ENCODE assay signal across 8 mouse cellular contexts in the genomic region with DNA sequence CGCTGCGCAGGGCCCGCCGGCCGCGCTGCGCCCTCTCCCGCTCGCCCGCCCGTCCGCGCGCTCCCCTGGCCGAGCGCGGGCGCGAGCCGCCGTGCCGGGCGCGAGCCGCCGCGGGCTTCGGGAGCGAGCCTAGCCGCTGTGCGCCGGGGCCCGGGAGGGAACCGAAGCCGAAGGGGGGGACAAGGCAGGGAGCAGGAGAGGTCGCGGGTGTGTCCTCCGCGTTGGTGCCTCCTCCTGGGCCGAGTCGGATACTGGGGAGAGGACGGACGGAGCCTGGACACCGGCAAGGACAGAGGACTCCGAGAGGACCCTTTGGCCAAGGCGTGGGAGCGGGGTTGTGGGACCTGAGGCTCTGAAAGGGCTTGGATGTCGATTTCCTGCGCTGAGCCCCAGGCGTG. TPM values are rescaled to one million over a fixed set of nuclear protein-coding genes. Genes with fewer than 3 reads are reported as not detected.
A peak's percentile ranks its signal among the peaks of the same experiment; 100 is the strongest.
DNase-seq lines count a peak whose midpoint lies in the region; ATAC-seq and TF ChIP-seq lines count a peak whose summit lies in the region.

TSS of gene Fam189a1 (minus strand) at position 57 of the 398 bp plus-strand sequence.

- H3K4me1 ChIP-seq in lung, embryonic 15.5 days: 0 out of 2 replicates have a peak, but pooled peaks cover 4% of the 10 kb centered on the region
- H3K4me1 ChIP-seq in cerebellum, adult 2 months (ENCODE audit: control insufficient read depth, insufficient read depth, low read length): no peaks in the 10 kb centered on the region
- no peaks in the 10 kb centered on the region for H3K4me1 ChIP-seq in stomach, embryonic 16.5 days (ENCODE audit: control insufficient read depth, insufficient read depth, low read length)

- no peaks in the 10 kb centered on the region for H3K9me3 ChIP-seq in lung, embryonic 15.5 days
- H3K9me3 ChIP-seq in stomach, embryonic 16.5 days (replicated peaks; ENCODE audit: control insufficient read depth, low read length): no peaks in the 10 kb centered on the region

- peak within 1 kb of the TSS; percentile 56 for H3K4me3 ChIP-seq in lung, embryonic 15.5 days
- peak within 1 kb of the TSS; percentile 52 for H3K4me3 ChIP-seq in cerebellum, adult 2 months (replicated peaks; ENCODE audit: insufficient read depth, low read depth, low read length)
- H3K4me3 ChIP-seq in layer of hippocampus, adult 2 months: peak within 1 kb of the TSS; percentile 75
- peak within 1 kb of the TSS; percentile 60 for H3K4me3 ChIP-seq in stomach, embryonic 16.5 days (replicated peaks; ENCODE audit: low read length)

- no peaks in the 10 kb centered on the region for H3K36me3 ChIP-seq in lung, embryonic 15.5 days
- H3K36me3 ChIP-seq in stomach, embryonic 16.5 days (ENCODE audit: control insufficient read depth, insufficient read depth, low read length): no peaks in the 10 kb centered on the region

- under 1% methylated on average over 38 of the region's 50 CpGs for WGBS in lung, embryonic 15.5 days
- under 1% methylated on average over 50 of the region's 50 CpGs for WGBS in cerebellum, adult 2 months
- WGBS in stomach, embryonic 16.5 days: 2% methylated on average over 49 of the region's 50 CpGs

- no peak within 1 kb of the TSS for H3K27ac ChIP-seq in lung, embryonic 15.5 days
- no peak within 1 kb of the TSS for H3K27ac ChIP-seq in cerebellum, adult 2 months (ENCODE audit: insufficient read depth, low read length)
- peak within 1 kb of the TSS; percentile 93 for H3K27ac ChIP-seq in layer of hippocampus, adult 2 months
- no peak within 1 kb of the TSS for H3K27ac ChIP-seq in stomach, embryonic 16.5 days (ENCODE audit: low read length)

- peaks cover 57% of the 10 kb centered on the region for H3K27me3 ChIP-seq in lung, embryonic 15.5 days
- no peaks in the 10 kb centered on the region; the same call in 1 of the 2 replicates for H3K27me3 ChIP-seq in cerebellum, adult 2 months (ENCODE audit: control insufficient read depth, insufficient read depth, low read length)
- peaks cover 40% of the 10 kb centered on the region for H3K27me3 ChIP-seq in stomach, embryonic 16.5 days (ENCODE audit: control insufficient read depth, insufficient read depth, low read length)

- peak; percentile 83 for ATAC-seq in lung, embryonic 15.5 days (ENCODE audit: borderline replicate concordance, extremely low read depth, low FRiP score, low TSS enrichment)
- ATAC-seq in stomach, embryonic 16.5 days (ENCODE audit: insufficient read depth, low FRiP score): peak; percentile 68; the same call in 1 of the 2 replicates

- no peak for TF ChIP-seq POLR2A in cerebellum, adult 2 months (IDR thresholded peaks at IDR 0.05; ENCODE audit: borderline replicate concordance, insufficient read depth, low read length)

- DNase-seq in lung, adult 18-20 months: no peak
- peak; percentile 49 to 54 for DNase-seq in cerebellum, adult 2 months
- peak in 1 of 2 experiments; percentile 39 for DNase-seq in frontal cortex, adult 2 months (ENCODE audit: extremely low spot score in 1 of 2, low spot score in 1 of 2)
- peak in 1 of 2 experiments; percentile 54 for DNase-seq in layer of hippocampus, adult 2 months (ENCODE audit: low spot score in 2 of 2)
- peak; percentile 30 for DNase-seq in lung, postnatal 10 days
- DNase-seq in MN1 (ENCODE audit: low spot score): no peak

- peak within 1 kb of the TSS; percentile 100 for H3K4me2 ChIP-seq in lung, embryonic 15.5 days
- H3K4me2 ChIP-seq in stomach, embryonic 16.5 days (ENCODE audit: low read depth, low read length): peak within 1 kb of the TSS; percentile 98

- TF ChIP-seq CTCF in cerebellum, adult 2 months (IDR thresholded peaks at IDR 0.05; ENCODE audit: borderline replicate concordance, insufficient read depth, low read depth, low read length): no peak
- no peak for TF ChIP-seq CTCF in layer of hippocampus, adult 2 months (conservative IDR thresholded peaks at IDR 0.05)

- peak within 1 kb of the TSS; percentile 29 for H3K9ac ChIP-seq in lung, embryonic 15.5 days
- peak within 1 kb of the TSS; percentile 68 for H3K9ac ChIP-seq in stomach, embryonic 16.5 days (ENCODE audit: low read length)

RNA-seq across cellular contexts. Expression of gene Fam189a1, which starts in this region (rescaled TPM):
- 0.44 and 0.50 TPM in 2 replicates for polyA plus RNA-seq in lung, embryonic 15.5 days (2015; fragmentation: Nextera tagmentation; extraction: Ambion mirVana)
- polyA plus RNA-seq in cerebellum, adult 2 months (2012; rRNA removed): 17.1 and 17.5 TPM in 2 replicates
- 45.7 and 45.8 TPM in 2 replicates for polyA plus RNA-seq in frontal cortex, adult 2 months (2012; rRNA removed)
- 10 to 100 TPM; 63.6 to 66.3 TPM for total RNA-seq in layer of hippocampus, adult 2 months (2021)
- polyA plus RNA-seq in stomach, embryonic 16.5 days (2015; fragmentation: Nextera tagmentation; extraction: Ambion mirVana): 0.37 and 1.8 TPM in 2 replicates

Comparison
In these comparisons a context has a peak if more than half of its experiments do, and no peak if none do; other contexts are left out.
1. DNase-seq: peak in cerebellum, adult 2 months (2 of 2) and lung, postnatal 10 days (single experiment); none in lung, adult 18-20 months (0 of 2) and MN1 (single experiment).
2. Peak in ATAC-seq, H3K4me3 ChIP-seq, H3K9ac ChIP-seq and H3K4me2 ChIP-seq in lung, embryonic 15.5 days; RNA of the gene not detected or under 1 TPM.
3. Peak in every context shown above with its lines, with median percentiles within 50 percentile points of each other: H3K4me3 ChIP-seq.